Mouse (Mus musculus): ENCODE results near the gene Smim14. TPM values are rescaled to one million over a fixed set of nuclear protein-coding genes. Genes with fewer than 3 reads are reported as not detected.
"Not testable (repeated sequence)": the region's sequence is repeated elsewhere in the genome, so short reads cannot be mapped to it uniquely, and the experiment has no call there.

Gene Smim14
- total and polyA plus RNA-seq, 2 experiments from 2014 or later: 153 to 200 TPM

DNA sequence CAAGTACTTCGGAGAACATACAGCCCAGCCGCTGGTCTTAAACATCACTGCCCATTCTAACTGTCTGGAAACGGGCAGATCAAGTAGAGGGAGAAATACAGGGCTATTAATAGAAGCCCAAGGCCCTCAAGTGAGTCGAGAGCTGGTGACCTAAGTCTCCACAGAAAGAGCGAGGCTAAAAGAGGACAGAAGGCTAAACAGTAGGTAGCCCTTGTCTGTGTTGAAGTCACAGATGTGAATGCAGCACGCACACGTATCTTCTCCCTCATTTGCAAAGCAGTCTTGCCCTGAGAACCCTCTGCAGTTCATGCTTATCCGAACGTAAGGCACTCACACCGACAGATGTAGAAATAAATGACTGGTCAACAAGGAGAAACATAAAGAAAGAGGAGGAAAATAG lies 49.6 kb downstream of the Smim14 start:
- H3K27me3 ChIP-seq (ENCODE audit: insufficient read depth, low read length): no peaks in the 10 kb centered on the region
- no peak overlapping the region for H3K4me2 ChIP-seq (ENCODE audit: low read depth, low read length)
- no peak for TF ChIP-seq CTCF (IDR thresholded peaks at IDR 0.05; ENCODE audit: low read depth)
- peaks cover 12% of the 10 kb centered on the region; the same call in 1 of the 2 replicates for H3K4me1 ChIP-seq (ENCODE audit: insufficient read depth, low read length)
- no peaks in the 10 kb centered on the region for H3K9me3 ChIP-seq (ENCODE audit: low read length)
- 78% methylated on average over 10 of the region's 10 CpGs for WGBS
- H3K4me3 ChIP-seq (ENCODE audit: low read length): no peak overlapping the region
- no peak overlapping the region for H3K27ac ChIP-seq
- H3K9ac ChIP-seq (replicated peaks; ENCODE audit: low read length): no peak overlapping the region
- no peaks in the 10 kb centered on the region for H3K36me3 ChIP-seq (ENCODE audit: insufficient read depth, low read length)
- ATAC-seq (no peak), DNase-seq (ENCODE audit: low spot score) (no peak)

GRCm38 (mm10) chr5:65486514-65486913 lies 50.5 kb downstream of the Smim14 start:
- no peak overlapping the region for H3K27ac ChIP-seq
- no peak for ATAC-seq
- H3K4me2 ChIP-seq (ENCODE audit: low read depth, low read length): no peak overlapping the region
- no peaks in the 10 kb centered on the region for H3K36me3 ChIP-seq (ENCODE audit: insufficient read depth, low read length)
- H3K4me3 ChIP-seq (ENCODE audit: low read length): no peak overlapping the region
- 79% methylated on average over 2 of the region's 2 CpGs for WGBS
- H3K9ac ChIP-seq (replicated peaks; ENCODE audit: low read length): no peak overlapping the region
- no peaks in the 10 kb centered on the region for H3K9me3 ChIP-seq (ENCODE audit: low read length)
- H3K4me1 ChIP-seq (ENCODE audit: insufficient read depth, low read length): peaks cover 10% of the 10 kb centered on the region; the same call in 1 of the 2 replicates
- no peak for DNase-seq (ENCODE audit: low spot score)
- H3K27me3 ChIP-seq (ENCODE audit: insufficient read depth, low read length): no peaks in the 10 kb centered on the region
- no peak for TF ChIP-seq CTCF (IDR thresholded peaks at IDR 0.05; ENCODE audit: low read depth)

GRCm38 (mm10) chr5:65482996-65483395 lies 54.0 kb downstream of the Smim14 start:
- WGBS: 89% methylated on average over 4 of the region's 4 CpGs
- Histone ChIP-seq H3K4me3 (ENCODE audit: low read length) (no peak overlapping the region), H3K36me3 (ENCODE audit: insufficient read depth, low read length) (no peaks in the 10 kb centered on the region), H3K27me3 (ENCODE audit: insufficient read depth, low read length) (no peaks in the 10 kb centered on the region), H3K4me1 (ENCODE audit: insufficient read depth, low read length) (no peaks in the 10 kb centered on the region), H3K9me3 (ENCODE audit: low read length) (no peaks in the 10 kb centered on the region), H3K27ac (no peak overlapping the region), H3K4me2 (ENCODE audit: low read depth, low read length) (no peak overlapping the region), H3K9ac (replicated peaks; ENCODE audit: low read length) (no peak overlapping the region)
- DNase-seq (ENCODE audit: low spot score) (no peak), ATAC-seq (no peak)
- no peak for TF ChIP-seq CTCF (IDR thresholded peaks at IDR 0.05; ENCODE audit: low read depth)

DNA sequence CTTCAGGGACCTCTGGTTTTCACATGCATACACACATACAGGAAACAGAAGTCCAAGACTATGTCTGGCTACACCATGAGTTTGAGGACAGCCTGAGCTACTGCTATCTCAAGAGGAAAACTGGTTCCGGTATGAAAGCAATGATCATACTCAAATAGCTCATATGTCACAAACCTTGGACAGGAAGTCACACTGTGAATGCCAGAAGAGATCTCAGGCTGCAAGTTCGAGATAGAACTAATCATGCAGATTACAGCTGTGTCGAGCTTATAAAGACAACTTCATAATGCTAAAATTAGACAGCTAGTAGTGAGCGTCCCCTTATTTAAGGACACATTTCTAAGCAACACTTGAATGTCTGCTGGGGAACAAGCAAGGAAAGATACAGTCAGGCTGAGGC lies 56.5 kb downstream of the Smim14 start:
- no peak overlapping the region for H3K9ac ChIP-seq (replicated peaks; ENCODE audit: low read length)

GRCm38 (mm10) chr5:65479681-65480445 lies 57.1 kb downstream of the Smim14 start:
- Histone ChIP-seq H3K27ac (no peak overlapping the region), H3K9ac (replicated peaks; ENCODE audit: low read length) (no peak overlapping the region), H3K27me3 (ENCODE audit: insufficient read depth, low read length) (no peaks in the 10 kb centered on the region), H3K4me1 (ENCODE audit: insufficient read depth, low read length) (no peaks in the 10 kb centered on the region), H3K36me3 (ENCODE audit: insufficient read depth, low read length) (no peaks in the 10 kb centered on the region), H3K9me3 (ENCODE audit: low read length) (no peaks in the 10 kb centered on the region), H3K4me2 (ENCODE audit: low read depth, low read length) (no peak overlapping the region), H3K4me3 (ENCODE audit: low read length) (no peak overlapping the region)
- ATAC-seq (no peak), DNase-seq (ENCODE audit: low spot score) (no peak)
- 94% methylated on average over 9 of the region's 9 CpGs for WGBS
- no peak for TF ChIP-seq CTCF (IDR thresholded peaks at IDR 0.05; ENCODE audit: low read depth)

More for the DNA sequence above, 56.5 kb downstream of the Smim14 start:
- no peak for DNase-seq (ENCODE audit: low spot score)
- 79% methylated on average over 4 of the region's 4 CpGs for WGBS
- no peaks in the 10 kb centered on the region for H3K4me1 ChIP-seq (ENCODE audit: insufficient read depth, low read length)
- H3K4me2 ChIP-seq (ENCODE audit: low read depth, low read length): no peak overlapping the region
- ATAC-seq: no peak
- no peak for TF ChIP-seq CTCF (IDR thresholded peaks at IDR 0.05; ENCODE audit: low read depth)
- no peak overlapping the region for H3K27ac ChIP-seq
- no peak overlapping the region for H3K4me3 ChIP-seq (ENCODE audit: low read length)
- H3K27me3 ChIP-seq (ENCODE audit: insufficient read depth, low read length): no peaks in the 10 kb centered on the region
- no peaks in the 10 kb centered on the region for H3K9me3 ChIP-seq (ENCODE audit: low read length)
- no peaks in the 10 kb centered on the region for H3K36me3 ChIP-seq (ENCODE audit: insufficient read depth, low read length)

- DNase-seq (ENCODE audit: low spot score): peak; percentile 40
- ATAC-seq: no peak
Measured at GRCm38 (mm10) chr5:65478224-65478623, 58.8 kb downstream of the Smim14 start.

DNA sequence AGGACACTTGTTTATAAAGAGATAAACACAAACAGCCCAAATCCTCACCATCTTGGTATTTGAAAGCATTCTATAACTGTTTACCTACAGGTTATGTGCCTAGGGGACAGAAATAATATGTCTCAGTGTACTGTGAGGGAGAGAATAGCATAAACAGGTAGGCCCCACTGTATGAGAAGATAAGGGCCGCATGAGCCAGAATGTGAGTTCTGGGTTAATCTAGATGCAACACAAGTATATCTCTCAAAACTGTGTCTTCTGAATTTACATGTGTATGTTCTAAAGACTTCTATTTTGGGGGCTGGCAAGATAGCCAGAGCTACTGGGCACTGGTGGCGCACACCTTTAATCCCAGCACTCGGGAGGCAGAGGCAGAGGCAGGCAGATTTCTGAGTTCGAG lies 60.2 kb downstream of the Smim14 start:
- H3K4me2 ChIP-seq (ENCODE audit: low read depth, low read length); H3K27me3 ChIP-seq (ENCODE audit: insufficient read depth, low read length); DNase-seq (ENCODE audit: low spot score); ATAC-seq; H3K9ac ChIP-seq (replicated peaks; ENCODE audit: low read length); H3K27ac ChIP-seq; H3K9me3 ChIP-seq (ENCODE audit: low read length); H3K4me1 ChIP-seq (ENCODE audit: insufficient read depth, low read length); H3K4me3 ChIP-seq (ENCODE audit: low read length); H3K36me3 ChIP-seq (ENCODE audit: insufficient read depth, low read length): not testable (repeated sequence)
- WGBS: 94% methylated on average over 4 of the region's 4 CpGs

More at GRCm38 (mm10) chr5:65478224-65478623, 58.8 kb downstream of the Smim14 start:
- peak; percentile 54 for TF ChIP-seq CTCF (IDR thresholded peaks at IDR 0.05; ENCODE audit: low read depth)
- no peak overlapping the region for H3K4me2 ChIP-seq (ENCODE audit: low read depth, low read length)
- WGBS: 70% methylated on average over 4 of the region's 4 CpGs
- H3K4me3 ChIP-seq (ENCODE audit: low read length): no peak overlapping the region
- no peaks in the 10 kb centered on the region for H3K27me3 ChIP-seq (ENCODE audit: insufficient read depth, low read length)
- H3K4me1 ChIP-seq (ENCODE audit: insufficient read depth, low read length): no peaks in the 10 kb centered on the region
- H3K36me3 ChIP-seq (ENCODE audit: insufficient read depth, low read length): no peaks in the 10 kb centered on the region
- H3K27ac ChIP-seq: no peak overlapping the region
- no peaks in the 10 kb centered on the region for H3K9me3 ChIP-seq (ENCODE audit: low read length)
- H3K9ac ChIP-seq (replicated peaks; ENCODE audit: low read length): no peak overlapping the region
